Mouse (Mus musculus): ENCODE results near the gene Znhit2. TPM values are rescaled to one million over a fixed set of nuclear protein-coding genes. Genes with fewer than 3 reads are reported as not detected.
A peak's percentile ranks its signal among the peaks of the same experiment; 100 is the strongest.

The Znhit2 gene
- polyA plus RNA-seq (2014; fragmentation: Nextera tagmentation; extraction: Ambion mirVana) = 38.7 and 42.3 TPM in 2 replicates

DNA sequence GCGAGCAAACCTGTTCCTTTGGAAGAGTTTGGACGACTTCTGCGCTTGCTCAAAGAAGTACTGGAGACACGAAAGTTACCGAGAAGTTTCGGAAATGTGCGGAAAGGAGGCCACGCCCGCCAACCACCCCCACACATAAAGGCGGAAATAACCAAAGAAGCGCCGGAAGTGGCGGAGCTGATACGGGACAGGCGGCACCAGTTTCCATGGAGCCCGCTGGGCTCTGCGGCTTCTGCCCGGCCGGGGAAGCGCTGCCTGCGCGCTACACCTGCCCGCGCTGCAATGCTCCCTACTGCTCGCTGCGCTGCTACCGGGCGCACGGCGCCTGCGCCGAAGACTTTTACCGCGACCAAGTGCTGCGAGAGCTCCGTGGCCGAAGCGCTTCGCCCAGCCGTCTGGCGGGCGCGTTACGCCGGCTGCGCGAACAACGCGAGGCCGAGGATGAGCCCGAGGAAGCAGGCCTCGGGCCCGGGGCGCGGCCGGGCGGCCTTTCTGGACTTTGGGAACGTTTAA is at the start of gene Znhit2:
Znhit2 (plus strand) TSS at position 172 of the 513 bp plus-strand sequence.
- H3K4me2 ChIP-seq = peak within 1 kb of the TSS; percentile 99
- H3K4me3 ChIP-seq (ENCODE audit: low read depth, low read length) = peak within 1 kb of the TSS; percentile 79
- peak; percentile 70 for ATAC-seq (replicated peaks; ENCODE audit: low FRiP score)
- under 1% methylated on average over 58 of the region's 58 CpGs for WGBS
- DNase-seq (ENCODE audit: low spot score) = peak; percentile 91
- peaks cover 18% of the 10 kb centered on the region for H3K4me1 ChIP-seq (replicated peaks; ENCODE audit: control insufficient read depth, insufficient read depth, low read length)
- no peaks in the 10 kb centered on the region for H3K9me3 ChIP-seq (ENCODE audit: control insufficient read depth, low read length)
- H3K27ac ChIP-seq (ENCODE audit: low read depth, low read length) = peak within 1 kb of the TSS; percentile 94
- peaks cover 8% of the 10 kb centered on the region; the same call in 1 of the 2 replicates for H3K36me3 ChIP-seq (ENCODE audit: control insufficient read depth, insufficient read depth, low read length)
- peak within 1 kb of the TSS; percentile 91 for H3K9ac ChIP-seq (ENCODE audit: low read depth, low read length)
- H3K27me3 ChIP-seq (replicated peaks; ENCODE audit: control insufficient read depth, insufficient read depth, low read length) = no peaks in the 10 kb centered on the region

DNA sequence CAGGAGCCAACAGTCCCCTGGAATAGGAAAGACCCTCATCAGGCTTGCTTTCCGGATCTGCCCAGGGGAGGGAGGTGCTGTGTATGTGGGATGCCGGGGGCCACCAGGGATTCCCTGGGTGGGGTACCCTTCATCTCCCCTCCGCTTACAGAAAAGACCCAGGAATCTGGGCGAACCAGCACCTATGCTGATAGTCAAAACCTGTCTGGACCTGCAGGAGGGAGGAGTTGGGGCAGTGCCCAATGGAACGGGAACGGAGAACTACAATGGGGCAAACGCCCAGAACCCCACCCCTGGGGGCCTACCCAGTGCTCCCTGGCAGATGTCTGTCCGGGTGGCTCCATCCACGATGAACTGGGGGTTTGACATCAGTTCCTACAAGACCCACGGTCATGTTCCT is 47.3 kb upstream of the Znhit2 start:
- WGBS = 84% methylated on average over 10 of the region's 10 CpGs
- DNase-seq (ENCODE audit: low spot score) (no peak), ATAC-seq (replicated peaks; ENCODE audit: low FRiP score) (no peak)
- Histone ChIP-seq H3K27ac (ENCODE audit: low read depth, low read length) (no peak overlapping the region), H3K4me3 (ENCODE audit: low read depth, low read length) (peak overlapping the region; percentile 56), H3K4me1 (replicated peaks; ENCODE audit: control insufficient read depth, insufficient read depth, low read length) (peaks cover 35% of the 10 kb centered on the region), H3K9ac (ENCODE audit: low read depth, low read length) (no peak overlapping the region), H3K36me3 (ENCODE audit: control insufficient read depth, insufficient read depth, low read length) (peaks cover 3% of the 10 kb centered on the region; the same call in 1 of the 2 replicates), H3K4me2 (peak overlapping the region; percentile 93), H3K9me3 (ENCODE audit: control insufficient read depth, low read length) (no peaks in the 10 kb centered on the region), H3K27me3 (replicated peaks; ENCODE audit: control insufficient read depth, insufficient read depth, low read length) (0 out of 2 replicates have a peak, but pooled peaks cover 4% of the 10 kb centered on the region)

DNA sequence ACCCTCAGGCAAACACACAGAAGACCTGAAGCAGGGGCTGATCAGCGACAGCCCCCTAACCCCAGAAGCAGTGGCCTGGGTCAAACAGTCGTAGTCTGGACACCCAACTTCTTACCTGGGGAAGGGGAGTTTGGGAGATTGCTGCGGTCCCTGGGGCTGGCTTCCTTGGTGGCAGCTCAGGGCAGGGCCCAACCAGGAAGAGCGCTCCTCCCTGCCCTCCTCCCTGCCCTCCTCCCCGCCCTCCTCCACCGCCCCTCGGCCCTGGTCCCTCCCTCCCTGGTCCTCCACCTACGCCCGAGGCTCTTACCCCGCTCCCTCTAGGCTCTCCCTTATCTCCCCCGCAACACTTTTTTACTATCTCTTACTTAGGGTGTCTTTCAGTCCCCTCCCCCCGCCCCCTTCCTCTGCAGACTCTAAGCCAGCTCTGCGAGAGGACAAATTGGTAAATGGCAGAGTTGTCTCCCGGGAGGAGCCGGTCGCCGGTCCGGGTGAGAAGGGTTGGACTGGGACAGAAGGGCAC is 45.9 kb upstream of the Znhit2 start:
- Histone ChIP-seq H3K9me3 (ENCODE audit: control insufficient read depth, low read length) (no peaks in the 10 kb centered on the region), H3K4me1 (replicated peaks; ENCODE audit: control insufficient read depth, insufficient read depth, low read length) (peaks cover 35% of the 10 kb centered on the region), H3K36me3 (ENCODE audit: control insufficient read depth, insufficient read depth, low read length) (no peaks in the 10 kb centered on the region), H3K27ac (ENCODE audit: low read depth, low read length) (peak overlapping the region; percentile 93), H3K27me3 (replicated peaks; ENCODE audit: control insufficient read depth, insufficient read depth, low read length) (0 out of 2 replicates have a peak, but pooled peaks cover 4% of the 10 kb centered on the region), H3K4me2 (peak overlapping the region; percentile 93), H3K4me3 (ENCODE audit: low read depth, low read length) (peak overlapping the region; percentile 56), H3K9ac (ENCODE audit: low read depth, low read length) (peak overlapping the region; percentile 81)
- WGBS = 2% methylated on average over 18 of the region's 18 CpGs
- ATAC-seq (replicated peaks; ENCODE audit: low FRiP score) = peak; percentile 95
- peak; percentile 82 for DNase-seq (ENCODE audit: low spot score)

DNA sequence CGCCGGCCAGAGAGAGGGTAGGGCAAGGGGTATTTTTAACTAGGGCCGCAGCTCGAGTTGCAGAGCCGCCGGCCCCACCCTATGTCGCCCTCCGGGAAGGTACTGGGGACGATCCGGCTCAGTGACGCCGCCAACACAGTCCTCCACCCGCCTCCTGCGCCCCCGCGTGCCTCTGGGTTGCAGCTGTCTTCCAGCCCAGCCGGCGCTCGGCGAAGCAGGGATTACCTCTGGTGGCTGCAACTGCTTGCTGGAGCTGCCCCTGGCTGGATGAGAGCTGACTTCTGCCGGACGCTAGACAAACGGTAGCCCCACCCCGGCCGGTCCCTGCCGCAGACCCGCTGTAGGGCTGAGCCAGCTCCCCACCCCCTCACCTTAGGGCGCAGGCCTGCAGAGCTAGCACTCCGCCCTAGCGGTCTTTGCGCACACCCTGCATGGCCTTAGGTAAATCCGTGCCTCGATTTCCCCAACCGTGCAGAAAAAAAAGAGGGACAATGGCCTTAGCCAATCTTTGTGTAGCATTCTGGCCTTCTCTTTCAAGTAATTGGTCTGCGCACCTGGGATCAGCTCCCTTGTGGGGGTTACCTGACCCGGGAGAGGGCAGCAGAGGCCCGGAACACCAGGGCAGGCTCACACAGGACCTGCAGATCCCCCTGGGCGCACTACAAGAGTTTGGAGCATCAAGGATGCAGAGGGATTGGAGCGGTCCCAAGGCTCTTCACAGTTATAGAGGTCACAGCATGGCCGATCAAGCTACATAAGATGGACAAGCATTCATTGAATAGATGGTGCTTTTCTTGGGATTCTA is 45.3 kb upstream of the Znhit2 start, which contains the start of gene Capn1:
Capn1 (minus strand) TSS at position 387 of the 805 bp plus-strand sequence.
- Histone ChIP-seq H3K27me3 (replicated peaks; ENCODE audit: control insufficient read depth, insufficient read depth, low read length) (0 out of 2 replicates have a peak, but pooled peaks cover 4% of the 10 kb centered on the region), H3K9me3 (ENCODE audit: control insufficient read depth, low read length) (no peaks in the 10 kb centered on the region), H3K27ac (ENCODE audit: low read depth, low read length) (peak within 1 kb of the TSS; percentile 93), H3K4me3 (ENCODE audit: low read depth, low read length) (peak within 1 kb of the TSS; percentile 56), H3K4me1 (replicated peaks; ENCODE audit: control insufficient read depth, insufficient read depth, low read length) (peaks cover 41% of the 10 kb centered on the region), H3K36me3 (ENCODE audit: control insufficient read depth, insufficient read depth, low read length) (no peaks in the 10 kb centered on the region), H3K4me2 (peak within 1 kb of the TSS; percentile 93), H3K9ac (ENCODE audit: low read depth, low read length) (peak within 1 kb of the TSS; percentile 81)
- WGBS = 3% methylated on average over 40 of the region's 40 CpGs
- peak; percentile 79 for ATAC-seq (replicated peaks; ENCODE audit: low FRiP score)
- DNase-seq (ENCODE audit: low spot score) = no peak

DNA sequence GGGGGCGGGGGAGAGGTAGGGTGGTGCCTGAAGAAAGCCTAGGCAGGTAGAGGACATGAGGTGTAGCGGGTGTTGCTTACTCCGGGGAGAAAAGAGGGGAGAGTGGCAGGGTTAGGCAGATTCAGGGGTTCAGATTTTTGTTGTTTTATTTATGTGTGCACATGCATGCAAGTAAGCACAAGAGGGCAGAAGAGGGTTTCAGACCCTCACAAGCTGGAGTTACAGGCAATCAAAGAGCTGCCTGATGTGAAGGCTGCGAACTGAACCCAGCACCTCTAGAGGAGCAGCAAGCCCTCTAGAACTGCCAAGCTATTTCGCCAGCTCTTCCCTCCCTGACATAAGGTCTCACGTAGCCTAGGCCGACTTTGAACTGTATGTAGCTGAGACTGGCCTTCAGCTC is 44.5 kb upstream of the Znhit2 start:
- Histone ChIP-seq H3K36me3 (ENCODE audit: control insufficient read depth, insufficient read depth, low read length) (no peaks in the 10 kb centered on the region), H3K4me1 (replicated peaks; ENCODE audit: control insufficient read depth, insufficient read depth, low read length) (peaks cover 38% of the 10 kb centered on the region), H3K4me3 (ENCODE audit: low read depth, low read length) (peak overlapping the region; percentile 56), H3K27ac (ENCODE audit: low read depth, low read length) (no peak overlapping the region), H3K27me3 (replicated peaks; ENCODE audit: control insufficient read depth, insufficient read depth, low read length) (0 out of 2 replicates have a peak, but pooled peaks cover 4% of the 10 kb centered on the region), H3K9ac (ENCODE audit: low read depth, low read length) (0 out of 2 replicates have a peak overlapping the region, but pooled peaks have one; percentile 81), H3K9me3 (ENCODE audit: control insufficient read depth, low read length) (no peaks in the 10 kb centered on the region), H3K4me2 (peak overlapping the region; percentile 93)
- DNase-seq (ENCODE audit: low spot score) = no peak
- WGBS = 43% methylated on average over 7 of the region's 7 CpGs
- no peak for ATAC-seq (replicated peaks; ENCODE audit: low FRiP score)

DNA sequence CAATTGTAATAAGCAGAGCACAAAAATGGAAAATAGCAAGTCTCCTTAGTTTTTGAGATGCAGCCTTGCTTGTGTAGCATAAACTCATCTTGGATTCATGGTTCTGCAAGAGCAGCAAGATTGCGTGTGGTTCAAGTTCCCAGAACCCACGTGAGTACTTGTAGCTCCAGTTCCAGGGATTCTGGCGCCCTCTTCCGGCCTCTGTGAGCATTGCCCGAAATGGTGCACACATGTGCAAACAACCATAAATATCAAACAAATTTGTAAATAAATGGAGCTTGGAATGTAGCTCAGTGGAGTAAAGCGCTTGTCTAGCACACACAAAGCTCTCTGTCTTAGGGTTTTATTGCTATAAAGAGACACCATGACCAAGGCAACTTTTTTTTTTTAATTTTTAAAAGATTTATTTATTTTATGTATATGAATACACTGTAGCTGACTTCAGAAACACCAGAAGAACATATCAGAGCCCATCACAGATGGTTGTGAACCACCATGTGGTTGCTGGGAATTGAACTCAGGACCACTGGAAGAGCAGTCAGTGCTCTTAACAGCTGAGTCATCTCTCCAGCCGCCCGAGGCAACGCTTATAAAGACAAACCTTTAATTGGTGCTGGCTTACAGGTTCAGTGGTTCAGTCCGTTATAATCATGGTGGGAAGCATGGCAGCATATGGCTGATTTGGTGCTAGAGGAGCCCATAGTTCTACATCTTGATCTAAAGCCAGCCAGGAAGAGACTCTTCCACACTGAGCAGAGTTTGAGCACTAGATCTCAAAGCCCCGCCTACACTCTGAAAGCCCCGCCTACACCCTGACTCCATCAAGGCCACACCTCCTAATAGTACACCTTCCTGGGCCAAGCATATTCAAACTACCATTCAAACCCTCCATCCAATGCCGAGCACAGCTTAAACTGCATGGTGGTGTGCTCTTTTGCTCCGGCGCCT is 42.6 kb upstream of the Znhit2 start:
- no peaks in the 10 kb centered on the region for H3K36me3 ChIP-seq (ENCODE audit: control insufficient read depth, insufficient read depth, low read length)
- H3K4me2 ChIP-seq = peak overlapping the region; percentile 47
- H3K9me3 ChIP-seq (ENCODE audit: control insufficient read depth, low read length) = no peaks in the 10 kb centered on the region
- peaks cover 38% of the 10 kb centered on the region for H3K4me1 ChIP-seq (replicated peaks; ENCODE audit: control insufficient read depth, insufficient read depth, low read length)
- H3K27ac ChIP-seq (ENCODE audit: low read depth, low read length) = peak overlapping the region; percentile 16; the same call in 1 of the 2 replicates
- ATAC-seq (replicated peaks; ENCODE audit: low FRiP score) (peak; percentile 52), DNase-seq (ENCODE audit: low spot score) (peak; percentile 78)
- H3K9ac ChIP-seq (ENCODE audit: low read depth, low read length) = 0 out of 2 replicates have a peak overlapping the region, but pooled peaks have one; percentile 22
- H3K27me3 ChIP-seq (replicated peaks; ENCODE audit: control insufficient read depth, insufficient read depth, low read length) = 0 out of 2 replicates have a peak, but pooled peaks cover 4% of the 10 kb centered on the region
- H3K4me3 ChIP-seq (ENCODE audit: low read depth, low read length) = peak overlapping the region; percentile 31; the same call in 1 of the 2 replicates
- WGBS = 24% methylated on average over 15 of the region's 15 CpGs

DNA sequence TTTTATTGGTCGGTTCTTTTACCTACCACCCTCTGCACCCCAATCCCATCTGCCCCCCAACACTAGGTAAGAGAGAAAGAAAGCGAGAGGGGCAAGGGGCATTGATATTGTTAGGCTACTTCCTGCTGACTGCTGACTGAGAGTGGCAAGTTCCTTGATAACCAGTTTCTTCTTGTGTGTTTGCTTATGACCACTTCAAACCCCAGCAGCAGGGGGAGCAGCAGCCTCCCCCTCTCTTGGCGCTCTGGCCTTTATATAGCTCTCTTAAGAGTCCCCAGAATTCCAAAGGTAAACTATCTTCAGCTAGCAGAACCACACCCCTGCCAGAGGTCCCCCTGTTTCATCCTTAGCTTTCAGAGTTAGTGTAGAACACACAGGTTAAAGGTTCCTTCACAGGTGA is 40.7 kb upstream of the Znhit2 start:
- H3K4me2 ChIP-seq = no peak overlapping the region
- no peak for ATAC-seq (replicated peaks; ENCODE audit: low FRiP score)
- H3K9ac ChIP-seq (ENCODE audit: low read depth, low read length) = no peak overlapping the region
- no peak overlapping the region for H3K27ac ChIP-seq (ENCODE audit: low read depth, low read length)
- no peaks in the 10 kb centered on the region for H3K36me3 ChIP-seq (ENCODE audit: control insufficient read depth, insufficient read depth, low read length)
- 0 out of 2 replicates have a peak, but pooled peaks cover 4% of the 10 kb centered on the region for H3K27me3 ChIP-seq (replicated peaks; ENCODE audit: control insufficient read depth, insufficient read depth, low read length)
- no peak for DNase-seq (ENCODE audit: low spot score)
- H3K4me3 ChIP-seq (ENCODE audit: low read depth, low read length) = no peak overlapping the region
- H3K4me1 ChIP-seq (replicated peaks; ENCODE audit: control insufficient read depth, insufficient read depth, low read length) = peaks cover 29% of the 10 kb centered on the region
- no peaks in the 10 kb centered on the region for H3K9me3 ChIP-seq (ENCODE audit: control insufficient read depth, low read length)
- WGBS = 40% methylated on average over 3 of the region's 3 CpGs

DNA sequence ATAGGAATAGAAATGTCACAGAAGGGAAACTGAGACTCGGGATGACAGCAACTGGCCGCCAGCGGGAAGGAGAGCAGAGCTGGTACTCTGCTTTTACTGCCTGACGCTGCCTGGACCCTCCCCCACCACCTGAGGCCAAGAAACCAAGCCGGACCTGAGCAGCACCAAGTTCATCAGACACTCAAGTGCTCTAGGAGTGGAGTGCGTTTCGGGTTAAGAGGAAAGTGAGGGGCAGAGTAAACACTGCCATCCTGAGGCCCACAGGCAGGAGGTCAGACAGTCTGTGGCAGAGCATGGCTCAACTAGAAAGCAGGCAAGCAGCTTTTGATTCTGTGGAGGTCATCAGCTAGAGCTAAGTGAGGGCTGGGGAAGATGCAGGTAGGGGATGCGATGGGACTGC is 37.9 kb upstream of the Znhit2 start:
- Histone ChIP-seq H3K4me3 (ENCODE audit: low read depth, low read length) (no peak overlapping the region), H3K4me1 (replicated peaks; ENCODE audit: control insufficient read depth, insufficient read depth, low read length) (peaks cover 13% of the 10 kb centered on the region), H3K9me3 (ENCODE audit: control insufficient read depth, low read length) (no peaks in the 10 kb centered on the region), H3K4me2 (no peak overlapping the region), H3K9ac (ENCODE audit: low read depth, low read length) (no peak overlapping the region), H3K36me3 (ENCODE audit: control insufficient read depth, insufficient read depth, low read length) (no peaks in the 10 kb centered on the region), H3K27me3 (replicated peaks; ENCODE audit: control insufficient read depth, insufficient read depth, low read length) (no peaks in the 10 kb centered on the region), H3K27ac (ENCODE audit: low read depth, low read length) (no peak overlapping the region)
- ATAC-seq (replicated peaks; ENCODE audit: low FRiP score) = no peak
- DNase-seq (ENCODE audit: low spot score) = no peak
- 61% methylated on average over 8 of the region's 8 CpGs for WGBS

Measured in liver, embryonic 11.5 days (tissue).